Mouse (Mus musculus): ENCODE results near the gene Rad21l.
A peak's percentile ranks its signal among the peaks of the same experiment; 100 is the strongest.

The Rad21l gene

DNA sequence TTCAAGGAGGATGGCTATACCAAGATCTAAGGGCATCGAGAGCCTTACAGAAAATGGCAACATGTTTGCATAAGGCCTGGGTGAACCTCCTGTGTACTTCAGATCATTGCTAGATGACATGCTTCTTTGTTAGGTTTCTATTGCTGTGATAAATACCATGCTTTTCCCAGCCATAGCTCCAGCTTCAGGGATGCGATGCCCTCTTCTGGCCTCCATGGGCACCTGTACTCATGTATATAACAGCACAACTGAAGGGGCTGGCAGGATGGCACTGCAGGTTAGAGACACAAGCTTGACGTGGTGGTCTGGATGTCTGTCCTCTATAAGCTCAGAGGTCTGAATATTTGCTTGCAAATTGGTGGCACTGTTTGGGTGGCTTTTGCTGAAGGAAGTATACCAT is 14.0 kb upstream of the Rad21l start:
- peaks cover 5% of the 10 kb centered on the region; the same call in 1 of the 2 replicates for H3K27me3 ChIP-seq (ENCODE audit: insufficient read depth, low read length)
- TF ChIP-seq POU5F1 (IDR thresholded peaks at IDR 0.05; ENCODE audit: borderline replicate concordance, low read length) (no peak), CTCF (conservative IDR thresholded peaks at IDR 0.05; ENCODE audit: low read length) (no peak), NANOG (IDR thresholded peaks at IDR 0.05; ENCODE audit: borderline replicate concordance, low read length) (no peak)

DNA sequence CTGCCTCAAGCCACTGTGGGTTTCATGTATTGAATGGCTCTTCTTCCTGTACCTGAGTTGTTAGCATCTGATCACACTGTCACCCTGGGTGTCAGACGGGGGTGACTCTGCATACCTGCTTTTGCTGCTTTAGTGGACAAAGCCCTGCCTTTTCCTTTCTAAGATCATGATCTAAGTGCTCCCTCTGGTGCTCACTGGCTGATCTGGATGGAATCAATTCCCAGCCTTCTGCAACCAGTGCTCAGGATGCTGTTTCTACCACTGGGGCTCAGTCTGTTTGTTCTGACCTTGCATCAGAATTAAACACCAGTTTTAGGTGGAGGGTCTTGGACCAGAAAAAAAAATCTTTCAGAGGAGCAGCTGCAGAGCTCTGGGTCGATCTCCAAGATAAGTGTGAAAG is 7.9 kb upstream of the Rad21l start:
- Histone ChIP-seq H3K27me3 (ENCODE audit: insufficient read depth, low read length) (no peaks in the 10 kb centered on the region; the same call in 1 of the 2 replicates), H3K4me1 (replicated peaks; ENCODE audit: low read depth, low read length) (no peaks in the 10 kb centered on the region), H3K4me3 (replicated peaks; ENCODE audit: low read length) (no peak overlapping the region), H3K36me3 (ENCODE audit: insufficient read depth, low read length) (no peaks in the 10 kb centered on the region), H3K9me3 (ENCODE audit: low read length) (no peaks in the 10 kb centered on the region; the same call in 1 of the 2 replicates)
- TF ChIP-seq CTCF (conservative IDR thresholded peaks at IDR 0.05; ENCODE audit: low read length) (no peak), NANOG (IDR thresholded peaks at IDR 0.05; ENCODE audit: borderline replicate concordance, low read length) (no peak), POU5F1 (IDR thresholded peaks at IDR 0.05; ENCODE audit: borderline replicate concordance, low read length) (no peak)

More for the DNA sequence above, 14.0 kb upstream of the Rad21l start:
- Histone ChIP-seq H3K9me3 (ENCODE audit: low read length) (no peaks in the 10 kb centered on the region; the same call in 1 of the 2 replicates), H3K4me1 (replicated peaks; ENCODE audit: low read depth, low read length) (no peaks in the 10 kb centered on the region), H3K36me3 (ENCODE audit: insufficient read depth, low read length) (no peaks in the 10 kb centered on the region), H3K4me3 (replicated peaks; ENCODE audit: low read length) (no peak overlapping the region)

DNA sequence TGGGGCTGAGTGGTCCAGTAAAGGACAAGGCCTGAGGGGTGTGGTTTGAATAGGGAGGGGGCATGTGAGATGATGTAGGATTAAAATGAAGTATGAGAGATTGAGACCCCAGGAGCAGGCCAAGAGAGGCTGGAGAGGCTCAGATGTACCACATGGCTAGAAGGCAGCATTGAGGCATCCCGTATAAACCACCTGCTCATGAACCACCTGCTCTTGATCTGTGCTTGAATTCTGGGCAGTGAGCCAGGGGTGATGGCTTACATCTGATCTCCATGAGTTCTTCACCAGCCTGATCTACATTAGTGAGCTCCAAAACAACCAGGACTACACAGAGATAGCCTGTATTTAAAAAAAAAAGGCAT is 2.6 kb upstream of the Rad21l start:
- H3K9me3 ChIP-seq (ENCODE audit: low read length) = peaks cover 5% of the 10 kb centered on the region; the same call in 1 of the 2 replicates
- no peak overlapping the region for H3K4me3 ChIP-seq (replicated peaks; ENCODE audit: low read length)
- peaks cover 14% of the 10 kb centered on the region for H3K27me3 ChIP-seq (ENCODE audit: insufficient read depth, low read length)
- peaks cover 7% of the 10 kb centered on the region; the same call in 1 of the 2 replicates for H3K4me1 ChIP-seq (replicated peaks; ENCODE audit: low read depth, low read length)
- TF ChIP-seq POU5F1 (IDR thresholded peaks at IDR 0.05; ENCODE audit: borderline replicate concordance, low read length) (no peak), CTCF (conservative IDR thresholded peaks at IDR 0.05; ENCODE audit: low read length) (no peak), NANOG (IDR thresholded peaks at IDR 0.05; ENCODE audit: borderline replicate concordance, low read length) (no peak)
- no peaks in the 10 kb centered on the region for H3K36me3 ChIP-seq (ENCODE audit: insufficient read depth, low read length)

DNA sequence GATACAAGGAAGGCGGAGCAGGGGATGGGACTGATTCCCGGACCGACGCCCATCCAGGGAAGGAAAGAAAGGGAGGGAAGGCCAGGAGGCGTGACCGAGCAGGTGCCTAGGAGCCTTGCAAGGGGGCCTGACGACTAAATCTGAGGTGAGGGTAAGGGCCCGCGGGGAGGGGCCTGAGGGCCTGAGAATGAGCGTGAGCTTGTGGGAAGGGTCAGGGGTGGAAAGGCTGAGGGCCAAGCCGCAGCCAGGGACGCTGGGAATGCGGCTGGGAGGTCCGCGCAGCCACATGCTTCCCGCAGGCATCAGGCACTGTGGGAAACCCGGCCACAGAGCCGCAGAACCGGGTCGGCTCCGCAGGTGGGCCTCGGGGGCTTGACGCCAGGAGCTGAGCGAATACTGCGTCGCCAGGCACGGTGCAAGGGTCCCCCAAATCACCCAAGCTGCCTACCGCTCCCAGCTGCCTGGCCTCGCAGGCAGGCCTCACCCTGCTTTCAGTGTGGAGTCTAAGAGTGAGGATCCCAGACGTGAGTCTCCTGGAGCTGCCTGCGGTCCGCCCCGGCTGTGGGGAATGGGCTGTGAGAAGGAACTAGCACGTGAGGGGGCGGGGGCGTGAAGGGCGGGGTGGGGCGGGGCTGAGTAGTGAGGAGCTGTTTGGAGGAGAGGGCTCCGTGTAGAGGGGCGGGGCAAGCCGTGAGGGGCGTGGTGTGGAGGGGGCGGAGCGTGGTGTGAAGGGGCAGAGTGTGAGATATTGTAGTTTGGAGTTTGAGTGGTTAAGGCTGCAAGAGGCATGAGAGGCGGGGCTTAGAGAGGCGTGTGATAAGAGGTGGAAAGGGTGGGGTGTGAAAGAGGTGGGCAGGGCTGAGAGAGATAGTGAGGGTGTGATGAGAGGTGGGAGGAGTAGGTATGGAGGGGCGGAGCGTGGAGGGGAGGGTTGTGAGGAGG is 2.0 kb upstream of the Rad21l start:
- Histone ChIP-seq H3K27me3 (ENCODE audit: insufficient read depth, low read length) (peaks cover 14% of the 10 kb centered on the region), H3K36me3 (ENCODE audit: insufficient read depth, low read length) (no peaks in the 10 kb centered on the region), H3K9me3 (ENCODE audit: low read length) (peaks cover 5% of the 10 kb centered on the region; the same call in 1 of the 2 replicates), H3K4me3 (replicated peaks; ENCODE audit: low read length) (peak overlapping the region; percentile 63), H3K4me1 (replicated peaks; ENCODE audit: low read depth, low read length) (peaks cover 7% of the 10 kb centered on the region; the same call in 1 of the 2 replicates)
- no peak for TF ChIP-seq NANOG (IDR thresholded peaks at IDR 0.05; ENCODE audit: borderline replicate concordance, low read length)
- no peak for TF ChIP-seq POU5F1 (IDR thresholded peaks at IDR 0.05; ENCODE audit: borderline replicate concordance, low read length)

DNA sequence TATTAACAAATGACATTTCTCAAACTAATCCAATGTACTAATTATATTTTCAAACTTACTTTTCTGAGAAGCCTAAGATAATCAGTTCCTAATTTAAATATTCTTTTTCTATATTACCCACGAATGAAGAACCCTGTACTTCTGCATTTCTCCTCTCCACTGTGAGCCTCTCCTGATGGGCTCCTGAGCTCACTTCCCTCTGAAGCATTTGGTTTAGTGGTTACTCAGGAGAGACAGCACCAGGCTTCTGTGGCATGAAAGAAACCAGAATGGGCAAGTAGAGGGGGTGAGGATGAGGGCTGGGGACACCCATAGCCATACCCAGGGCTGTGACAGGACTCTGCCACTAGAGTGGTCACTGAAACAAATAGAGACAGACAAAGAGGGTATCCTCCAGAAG is 16.3 kb downstream of the Rad21l start:
- Histone ChIP-seq H3K36me3 (ENCODE audit: insufficient read depth, low read length) (no peaks in the 10 kb centered on the region), H3K4me3 (replicated peaks; ENCODE audit: low read length) (no peak overlapping the region), H3K27me3 (ENCODE audit: insufficient read depth, low read length) (0 out of 2 replicates have a peak, but pooled peaks cover 2% of the 10 kb centered on the region), H3K9me3 (ENCODE audit: low read length) (no peaks in the 10 kb centered on the region), H3K4me1 (replicated peaks; ENCODE audit: low read depth, low read length) (no peaks in the 10 kb centered on the region)
- TF ChIP-seq POU5F1 (IDR thresholded peaks at IDR 0.05; ENCODE audit: borderline replicate concordance, low read length) (no peak), CTCF (conservative IDR thresholded peaks at IDR 0.05; ENCODE audit: low read length) (no peak), NANOG (IDR thresholded peaks at IDR 0.05; ENCODE audit: borderline replicate concordance, low read length) (no peak)

DNA sequence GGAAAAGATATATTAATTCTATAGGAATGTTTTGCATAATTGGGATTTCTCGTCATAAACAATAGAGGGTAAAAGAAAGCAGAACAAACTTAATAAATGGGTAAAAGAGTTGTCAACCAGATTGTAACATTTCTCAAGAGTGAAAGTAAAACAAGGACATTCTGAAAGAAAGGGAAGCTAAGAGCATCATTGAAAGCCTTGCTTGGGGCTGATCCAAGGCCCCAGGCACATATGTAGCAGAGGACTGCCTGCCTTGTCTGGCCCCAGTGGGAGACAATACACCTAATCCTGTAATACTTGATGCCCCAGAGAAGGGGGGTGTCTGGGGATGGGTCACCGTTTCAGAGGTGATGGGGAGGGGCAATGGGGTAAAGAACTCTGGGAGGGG is 32.3 kb downstream of the Rad21l start:
- Histone ChIP-seq H3K9me3 (ENCODE audit: low read length) (no peaks in the 10 kb centered on the region), H3K4me1 (replicated peaks; ENCODE audit: low read depth, low read length) (peaks cover 20% of the 10 kb centered on the region), H3K27me3 (ENCODE audit: insufficient read depth, low read length) (peaks cover 35% of the 10 kb centered on the region), H3K36me3 (ENCODE audit: insufficient read depth, low read length) (no peaks in the 10 kb centered on the region), H3K4me3 (replicated peaks; ENCODE audit: low read length) (no peak overlapping the region)
- TF ChIP-seq NANOG (IDR thresholded peaks at IDR 0.05; ENCODE audit: borderline replicate concordance, low read length) (no peak), CTCF (conservative IDR thresholded peaks at IDR 0.05; ENCODE audit: low read length) (no peak), POU5F1 (IDR thresholded peaks at IDR 0.05; ENCODE audit: borderline replicate concordance, low read length) (no peak)

DNA sequence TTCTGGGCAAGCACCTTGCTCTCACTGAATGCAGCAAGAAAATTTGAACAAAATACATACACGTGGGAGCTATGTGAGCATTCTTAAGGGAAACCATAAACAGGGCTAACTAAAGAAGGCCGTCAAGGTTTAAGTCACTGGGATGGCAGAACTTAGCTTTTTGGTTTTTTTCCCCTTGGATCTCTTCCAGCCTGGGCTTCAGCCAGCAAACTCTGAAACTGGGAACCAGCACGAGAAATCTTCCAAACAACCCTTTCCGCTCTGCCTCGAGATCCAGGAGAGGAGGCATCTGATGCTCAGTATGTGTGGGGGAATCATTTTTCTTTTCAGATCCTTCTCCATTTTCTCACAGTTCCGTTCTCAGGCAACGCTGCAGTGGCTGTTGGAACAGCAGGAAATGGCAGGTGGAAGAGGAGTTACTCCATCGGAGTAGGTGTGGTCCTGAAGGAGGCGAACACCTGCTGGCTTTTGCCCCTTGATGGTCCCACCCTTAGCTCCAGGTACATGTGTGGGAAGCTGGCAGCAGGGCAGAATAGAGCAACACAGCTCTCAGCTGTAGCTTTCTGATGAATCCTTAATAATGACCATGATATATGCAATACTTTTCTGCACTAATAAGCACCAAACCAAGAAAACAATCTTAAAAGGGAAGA is 32.8 kb downstream of the Rad21l start:
- Histone ChIP-seq H3K27me3 (ENCODE audit: insufficient read depth, low read length) (peaks cover 40% of the 10 kb centered on the region), H3K9me3 (ENCODE audit: low read length) (no peaks in the 10 kb centered on the region), H3K4me3 (replicated peaks; ENCODE audit: low read length) (no peak overlapping the region), H3K36me3 (ENCODE audit: insufficient read depth, low read length) (no peaks in the 10 kb centered on the region), H3K4me1 (replicated peaks; ENCODE audit: low read depth, low read length) (peaks cover 20% of the 10 kb centered on the region)
- no peak for TF ChIP-seq CTCF (conservative IDR thresholded peaks at IDR 0.05; ENCODE audit: low read length)
- TF ChIP-seq POU5F1 (IDR thresholded peaks at IDR 0.05; ENCODE audit: borderline replicate concordance, low read length) = no peak
- TF ChIP-seq NANOG (IDR thresholded peaks at IDR 0.05; ENCODE audit: borderline replicate concordance, low read length) = no peak

DNA sequence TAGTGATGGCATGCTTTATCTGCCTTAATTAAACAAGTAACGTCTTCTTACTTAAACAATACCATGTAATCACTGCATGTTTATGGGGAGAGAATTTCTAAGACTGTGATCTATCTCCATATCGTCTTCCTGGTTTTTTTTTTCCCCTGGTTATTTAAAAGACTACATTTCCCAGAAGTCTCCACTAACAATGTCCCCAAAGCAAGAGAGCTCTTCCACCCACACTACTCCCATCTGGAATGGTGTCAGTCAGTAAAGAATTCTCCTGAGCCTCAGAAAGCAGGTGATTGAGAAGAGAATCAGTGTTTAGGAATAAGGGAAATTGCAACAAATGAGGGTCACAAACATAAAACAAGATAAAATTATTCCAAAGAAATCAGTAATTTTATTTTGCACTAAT is 33.4 kb downstream of the Rad21l start:
- Histone ChIP-seq H3K27me3 (ENCODE audit: insufficient read depth, low read length) (peaks cover 45% of the 10 kb centered on the region), H3K9me3 (ENCODE audit: low read length) (no peaks in the 10 kb centered on the region), H3K4me3 (replicated peaks; ENCODE audit: low read length) (no peak overlapping the region), H3K4me1 (replicated peaks; ENCODE audit: low read depth, low read length) (peaks cover 20% of the 10 kb centered on the region), H3K36me3 (ENCODE audit: insufficient read depth, low read length) (no peaks in the 10 kb centered on the region)
- TF ChIP-seq CTCF (conservative IDR thresholded peaks at IDR 0.05; ENCODE audit: low read length) = no peak
